Mouse (Mus musculus) testis, adult 2 months (tissue): ENCODE measurements around the gene Gm28042.

Experiments used
- CTCF ChIP-seq: fragments of 200-500 bp; IDR thresholded peaks from 2 replicates; pipeline ENCODE4 v1.5.1; 2012; ENCODE audit warnings: low read depth, mild to moderate bottlenecking, inconsistent platforms, low read length, moderate library complexity; ENCODE audit not compliant: control insufficient read depth, insufficient read depth, insufficient replicate concordance
- POLR2A ChIP-seq: fragments of 200-500 bp; IDR thresholded peaks from 2 replicates; pipeline ENCODE4 v1.6.1; 2012; ENCODE audit warnings: low read depth, mild to moderate bottlenecking, inconsistent platforms, low read length, moderate library complexity; ENCODE audit not compliant: control insufficient read depth

- TF ChIP-seq POLR2A (no peak), CTCF (no peak)
Measured at GRCm38 (mm10) chr2:119999731-120000130, 27.6 kb upstream of the Gm28042 start.
